Mouse (Mus musculus): ENCODE results near the gene Zscan2.

- TF ChIP-seq POLR2A (IDR thresholded peaks at IDR 0.05; ENCODE audit: low read depth, low read length) (no peak), NELFE (IDR thresholded peaks at IDR 0.05; ENCODE audit: low read depth, low read length) (no peak), CHD2 (IDR thresholded peaks at IDR 0.05; ENCODE audit: low read length) (no peak), CTCF (conservative IDR thresholded peaks at IDR 0.05 in 1 of 2, IDR thresholded peaks at IDR 0.05 in 1 of 2; ENCODE audit: low read depth in 2 of 2, low read length in 2 of 2) (no peak), ELF1 (IDR thresholded peaks at IDR 0.05; ENCODE audit: low read depth, low read length) (no peak), MEF2A (IDR thresholded peaks at IDR 0.05; ENCODE audit: borderline replicate concordance, low read depth, low read length) (no peak), E2F4 (IDR thresholded peaks at IDR 0.05; ENCODE audit: insufficient replicate concordance, low read depth, low read length) (no peak), MAFK (IDR thresholded peaks at IDR 0.05; ENCODE audit: insufficient replicate concordance, low read length) (no peak), KAT2A (IDR thresholded peaks at IDR 0.05; ENCODE audit: insufficient replicate concordance, low read length) (no peak)
These were observed 22.5 kb upstream of the Zscan2 start for GRCm38 (mm10) chr7:80838247-80838646.

All from CH12.LX (cell line).